Mouse (Mus musculus) heart, postnatal 0 days (tissue): ENCODE results near the gene Necap2. TPM values are rescaled to one million over a fixed set of nuclear protein-coding genes. Genes with fewer than 3 reads are reported as not detected.

Experiments
- ATAC-seq: fragments of 200-750 bp; cut with Nextera tagmentation; 2 replicates; pipeline ENCODE4 v1.8.0; 2017; ENCODE audit warnings: low read depth, moderate number of reproducible peaks, moderate library complexity; ENCODE audit not compliant: insufficient read depth
- DNase-seq: peaks from one replicate; pipeline ENCODE4 v3.0.0-alpha.2; 2016; ENCODE audit warnings: low spot score
- H3K27ac ChIP-seq: fragments of 300-500 bp; sonication (generic); 2 replicates; pipeline ENCODE4 v1.5.1; 2014; ENCODE audit warnings: low read depth, mild to moderate bottlenecking
- H3K27me3 ChIP-seq: fragments of 300-500 bp; sonication (generic); 2 replicates; pipeline ENCODE4 v1.6.1; 2014; ENCODE audit warnings: low read length, mixed read lengths; ENCODE audit not compliant: control insufficient read depth, insufficient read depth
- H3K36me3 ChIP-seq: fragments of 300-500 bp; sonication (generic); replicated peaks from 2 replicates; pipeline ENCODE4 v1.6.1; 2014; ENCODE audit warnings: low read length, mixed read lengths; ENCODE audit not compliant: control insufficient read depth, insufficient read depth
- H3K4me1 ChIP-seq: fragments of 300-500 bp; sonication (generic); 2 replicates; pipeline ENCODE4 v1.6.1; 2014; ENCODE audit warnings: antibody characterized with exemption; ENCODE audit not compliant: control insufficient read depth, insufficient read depth
- H3K4me2 ChIP-seq: fragments of 300-500 bp; sonication (generic); 2 replicates; pipeline ENCODE4 v1.6.1; 2014; ENCODE audit warnings: low read depth, mild to moderate bottlenecking, low read length, moderate library complexity
- H3K4me3 ChIP-seq: fragments of 300-500 bp; sonication (generic); 2 replicates; pipeline ENCODE4 v1.5.1; 2014; ENCODE audit warnings: low read depth, low read length
- H3K9ac ChIP-seq: fragments of 300-500 bp; sonication (generic); replicated peaks from 2 replicates; pipeline ENCODE4 v1.6.1; 2014; ENCODE audit warnings: low read depth, low read length, mixed read lengths
- H3K9me3 ChIP-seq: fragments of 300-500 bp; sonication (generic); replicated peaks from 2 replicates; pipeline ENCODE4 v1.6.1; 2016; ENCODE audit warnings: low read length; ENCODE audit not compliant: control insufficient read depth
- CTCF ChIP-seq: IDR thresholded peaks from 2 replicates; pipeline ENCODE4 v1.5.1; 2016; ENCODE audit warnings: antibody characterized with exemption, control low read depth, low read depth
- EP300 ChIP-seq: IDR thresholded peaks from 2 replicates; pipeline ENCODE4 v1.6.1; 2016; ENCODE audit warnings: antibody characterized with exemption, low read depth
- WGBS: fragments of 180-500 bp; shearing (Covaris S2); extraction: QIAGEN DNeasy Blood & Tissue Kit; methylation state at CpG from one replicate; pipeline ENCODE4 v1.1.7; 2014; 5-methylcytosine and 5-hydroxymethylcytosine counted together
- polyA plus RNA-seq: library from polyadenylated mRNA; unstranded; fragments of >200 nt; fragmentation: Nextera tagmentation; extraction: Ambion mirVana; gene quantifications from 2 replicates; pipeline ENCODE4 v1.2.1, GENCODE M21; 2015
- total RNA-seq: library from RNA; depleted of rRNA; stranded (reverse); fragments of >200 nt; gene quantifications from 2 replicates; pipeline ENCODE4 v1.2.3, GENCODE M21; 2014; ENCODE audit warnings: low replicate concordance

The Necap2 gene
- total and polyA plus RNA-seq, 2 experiments from 2014 or later: 33.8 to 47.1 TPM

GRCm38 (mm10) chr4:141058835-141059234 lies 19.3 kb downstream of the Necap2 start:
- TF ChIP-seq CTCF (no peak), EP300 (no peak)

GRCm38 (mm10) chr4:141056970-141057369 lies 21.2 kb downstream of the Necap2 start:
- Histone ChIP-seq H3K9me3 (no peaks in the 10 kb centered on the region), H3K4me1 (peaks cover 5% of the 10 kb centered on the region; the same call in 1 of the 2 replicates), H3K27me3 (no peaks in the 10 kb centered on the region), H3K9ac (no peak overlapping the region), H3K36me3 (peaks cover 8% of the 10 kb centered on the region; the same call in 1 of the 2 replicates), H3K4me2 (no peak overlapping the region), H3K27ac (no peak overlapping the region), H3K4me3 (no peak overlapping the region)
- 94% methylated on average over 10 of the region's 10 CpGs for WGBS
- DNase-seq (no peak), ATAC-seq (no peak)
- TF ChIP-seq EP300 (no peak), CTCF (no peak)

More at GRCm38 (mm10) chr4:141058835-141059234, 19.3 kb downstream of the Necap2 start:
- Histone ChIP-seq H3K4me2 (no peak overlapping the region), H3K9ac (no peak overlapping the region), H3K27ac (no peak overlapping the region), H3K4me1 (peaks cover 5% of the 10 kb centered on the region; the same call in 1 of the 2 replicates), H3K4me3 (no peak overlapping the region), H3K9me3 (no peaks in the 10 kb centered on the region), H3K27me3 (no peaks in the 10 kb centered on the region), H3K36me3 (peaks cover 8% of the 10 kb centered on the region; the same call in 1 of the 2 replicates)
- 72% methylated on average over 9 of the region's 9 CpGs for WGBS
- ATAC-seq (no peak), DNase-seq (no peak)

- no peak for TF ChIP-seq EP300
- no peak for TF ChIP-seq CTCF
- no peaks in the 10 kb centered on the region for H3K9me3 ChIP-seq
- H3K4me1 ChIP-seq: no peaks in the 10 kb centered on the region; the same call in 1 of the 2 replicates
- peak overlapping the region; percentile 19 for H3K4me2 ChIP-seq
- H3K27me3 ChIP-seq: no peaks in the 10 kb centered on the region
- no peak overlapping the region for H3K27ac ChIP-seq
- no peak overlapping the region for H3K9ac ChIP-seq
- H3K4me3 ChIP-seq: no peak overlapping the region
- H3K36me3 ChIP-seq: peaks cover 8% of the 10 kb centered on the region; the same call in 1 of the 2 replicates
- 42% methylated on average over 17 of the region's 17 CpGs for WGBS
- ATAC-seq: peak; percentile 68
- peak; percentile 27 for DNase-seq
Observed at GRCm38 (mm10) chr4:141053568-141054161, 24.5 kb downstream of the Necap2 start.

GRCm38 (mm10) chr4:141053138-141053537 lies 25.0 kb downstream of the Necap2 start:
- Histone ChIP-seq H3K9ac (no peak overlapping the region), H3K4me1 (no peaks in the 10 kb centered on the region; the same call in 1 of the 2 replicates), H3K36me3 (peaks cover 8% of the 10 kb centered on the region; the same call in 1 of the 2 replicates), H3K27me3 (no peaks in the 10 kb centered on the region), H3K4me2 (peak overlapping the region; percentile 19), H3K9me3 (no peaks in the 10 kb centered on the region), H3K27ac (no peak overlapping the region), H3K4me3 (no peak overlapping the region)
- TF ChIP-seq EP300 (no peak), CTCF (no peak)
- WGBS: 45% methylated on average over 8 of the region's 8 CpGs
- DNase-seq (no peak), ATAC-seq (peak; percentile 35; the same call in 1 of the 2 replicates)

GRCm38 (mm10) chr4:141052442-141052841 lies 25.7 kb downstream of the Necap2 start:
- no peaks in the 10 kb centered on the region for H3K9me3 ChIP-seq
- H3K4me2 ChIP-seq: no peak overlapping the region
- H3K9ac ChIP-seq: no peak overlapping the region
- ATAC-seq (no peak), DNase-seq (no peak)
- H3K4me1 ChIP-seq: no peaks in the 10 kb centered on the region; the same call in 1 of the 2 replicates
- H3K27me3 ChIP-seq: no peaks in the 10 kb centered on the region
- H3K36me3 ChIP-seq: peaks cover 7% of the 10 kb centered on the region; the same call in 1 of the 2 replicates
- 75% methylated on average over 12 of the region's 12 CpGs for WGBS
- no peak overlapping the region for H3K27ac ChIP-seq
- TF ChIP-seq CTCF: no peak
- TF ChIP-seq EP300: no peak
- H3K4me3 ChIP-seq: no peak overlapping the region
